Mouse (Mus musculus): ENCODE measurements around the gene Sprn. TPM values are rescaled to one million over a fixed set of nuclear protein-coding genes. Genes with fewer than 3 reads are reported as not detected.

The Sprn gene
- polyA plus RNA-seq, 1 experiment: 0.31 TPM

DNA sequence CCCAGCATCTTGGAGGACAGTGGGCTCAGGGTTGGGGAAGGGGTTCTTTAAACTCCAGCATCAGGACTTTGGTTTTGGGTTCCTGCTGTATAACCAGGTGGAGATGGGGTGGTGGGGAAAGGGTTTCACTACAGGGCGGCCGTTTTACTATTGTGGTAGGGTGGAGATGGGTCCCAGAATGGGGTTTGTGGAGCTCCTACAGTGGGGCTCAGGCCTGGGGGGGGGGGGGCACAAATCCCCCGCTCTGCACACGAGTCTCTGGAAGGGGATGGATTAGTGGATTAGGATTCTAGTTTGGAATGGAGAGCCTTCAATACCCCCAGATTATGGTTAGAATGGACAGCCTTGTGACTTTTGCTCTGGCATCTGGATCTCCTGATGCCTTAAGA, 854 bp downstream of the Sprn start:
- 43% methylated on average over 4 of the region's 4 CpGs for WGBS
- Histone ChIP-seq H3K4me1 (replicated peaks; ENCODE audit: control insufficient read depth, insufficient read depth, low read length) (no peaks in the 10 kb centered on the region), H3K4me3 (ENCODE audit: control insufficient read depth, insufficient read depth, low read length) (no peak overlapping the region), H3K27me3 (ENCODE audit: control insufficient read depth, insufficient read depth, low read length) (no peaks in the 10 kb centered on the region; the same call in 1 of the 2 replicates), H3K27ac (ENCODE audit: control insufficient read depth, insufficient read depth, low read length) (no peak overlapping the region), H3K36me3 (ENCODE audit: control insufficient read depth, insufficient read depth, low read length) (no peaks in the 10 kb centered on the region)
- TF ChIP-seq CTCF (IDR thresholded peaks at IDR 0.05; ENCODE audit: borderline replicate concordance, control insufficient read depth, extremely low read depth, insufficient read depth, low read length, poor library complexity) (no peak), POLR2A (IDR thresholded peaks at IDR 0.05; ENCODE audit: control insufficient read depth, extremely low read depth, insufficient read depth, low read length, poor library complexity) (no peak)
- no peak for DNase-seq

DNA sequence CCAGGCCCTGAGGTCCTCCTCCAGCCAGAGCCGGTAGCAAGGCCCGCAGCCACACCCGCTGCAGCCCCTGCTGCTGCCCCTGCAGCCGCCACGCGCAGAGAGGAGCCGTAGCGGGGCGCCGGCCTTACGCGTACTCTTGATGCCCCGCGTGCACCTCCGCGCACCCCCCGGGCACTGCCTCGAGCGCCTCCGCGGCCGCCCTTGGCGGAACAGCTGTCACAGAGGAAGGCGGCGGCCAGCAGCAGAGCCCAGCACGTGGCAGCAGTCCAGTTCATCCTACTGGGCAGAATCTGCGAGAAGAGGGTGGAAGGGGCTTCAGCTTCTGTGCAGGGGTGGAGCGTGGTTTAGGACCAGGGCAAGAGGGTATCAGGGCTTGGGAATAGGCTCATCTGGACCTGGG, 1.3 kb downstream of the Sprn start:
- H3K36me3 ChIP-seq (ENCODE audit: control insufficient read depth, insufficient read depth, low read length): no peaks in the 10 kb centered on the region
- no peak overlapping the region for H3K27ac ChIP-seq (ENCODE audit: control insufficient read depth, insufficient read depth, low read length)
- no peak for TF ChIP-seq CTCF (IDR thresholded peaks at IDR 0.05; ENCODE audit: borderline replicate concordance, control insufficient read depth, extremely low read depth, insufficient read depth, low read length, poor library complexity)
- no peak for TF ChIP-seq POLR2A (IDR thresholded peaks at IDR 0.05; ENCODE audit: control insufficient read depth, extremely low read depth, insufficient read depth, low read length, poor library complexity)
- H3K4me1 ChIP-seq (replicated peaks; ENCODE audit: control insufficient read depth, insufficient read depth, low read length): no peaks in the 10 kb centered on the region
- no peak for DNase-seq
- WGBS: 11% methylated on average over 28 of the region's 28 CpGs
- no peaks in the 10 kb centered on the region; the same call in 1 of the 2 replicates for H3K27me3 ChIP-seq (ENCODE audit: control insufficient read depth, insufficient read depth, low read length)
- no peak overlapping the region for H3K4me3 ChIP-seq (ENCODE audit: control insufficient read depth, insufficient read depth, low read length)

DNA sequence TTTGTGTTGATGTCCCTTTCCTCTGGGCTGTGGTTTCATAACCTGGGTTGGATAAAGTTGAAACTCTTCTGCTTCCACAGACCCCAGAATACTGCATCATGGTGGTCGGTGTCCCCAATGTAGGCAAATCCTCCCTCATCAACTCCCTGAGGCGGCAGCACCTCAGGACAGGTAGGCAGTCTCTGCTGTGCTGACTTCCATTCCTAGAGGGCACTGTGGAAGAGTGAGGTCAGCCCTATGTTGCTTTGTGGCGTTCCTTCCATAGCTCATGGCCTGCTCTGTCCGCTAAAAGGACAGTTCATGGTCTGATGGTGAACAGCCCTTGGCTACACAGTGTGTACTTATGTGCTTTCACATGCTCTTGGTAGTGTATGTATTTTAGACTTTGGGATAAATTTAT, 10.1 kb downstream of the Sprn start:
- no peak overlapping the region for H3K4me3 ChIP-seq (ENCODE audit: control insufficient read depth, insufficient read depth, low read length)
- H3K36me3 ChIP-seq (ENCODE audit: control insufficient read depth, insufficient read depth, low read length): no peaks in the 10 kb centered on the region
- no peaks in the 10 kb centered on the region for H3K27me3 ChIP-seq (ENCODE audit: control insufficient read depth, insufficient read depth, low read length)
- no peak for TF ChIP-seq POLR2A (IDR thresholded peaks at IDR 0.05; ENCODE audit: control insufficient read depth, extremely low read depth, insufficient read depth, low read length, poor library complexity)
- no peak for TF ChIP-seq CTCF (IDR thresholded peaks at IDR 0.05; ENCODE audit: borderline replicate concordance, control insufficient read depth, extremely low read depth, insufficient read depth, low read length, poor library complexity)
- no peaks in the 10 kb centered on the region for H3K4me1 ChIP-seq (replicated peaks; ENCODE audit: control insufficient read depth, insufficient read depth, low read length)
- DNase-seq: no peak
- no peak overlapping the region for H3K27ac ChIP-seq (ENCODE audit: control insufficient read depth, insufficient read depth, low read length)
- WGBS: 97% methylated on average over 4 of the region's 4 CpGs

DNA sequence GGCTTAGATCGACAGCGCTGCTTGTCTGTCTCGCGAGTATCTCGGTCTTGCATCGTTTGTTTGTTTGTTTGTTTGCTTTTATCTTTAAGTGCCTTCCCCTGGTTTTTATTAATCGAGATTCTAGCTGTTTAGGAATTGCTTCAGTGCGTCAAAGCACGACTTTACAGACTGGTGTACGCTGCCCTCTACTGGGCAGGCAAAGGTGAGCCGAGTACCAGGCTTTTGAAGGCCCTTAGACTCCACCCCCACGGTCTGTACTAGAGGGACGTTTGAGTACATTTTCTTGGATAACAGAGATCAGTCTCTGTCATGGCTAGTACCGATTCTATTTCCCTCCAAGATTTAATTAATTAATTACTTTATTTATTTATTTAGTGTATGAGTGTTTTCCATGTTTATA, 13.3 kb downstream of the Sprn start:
- no peak overlapping the region for H3K4me3 ChIP-seq (ENCODE audit: control insufficient read depth, insufficient read depth, low read length)
- H3K4me1 ChIP-seq (replicated peaks; ENCODE audit: control insufficient read depth, insufficient read depth, low read length): no peaks in the 10 kb centered on the region; the same call in 1 of the 2 replicates
- no peaks in the 10 kb centered on the region for H3K36me3 ChIP-seq (ENCODE audit: control insufficient read depth, insufficient read depth, low read length)
- peak; percentile 56; the same call in 1 of the 2 replicates for TF ChIP-seq CTCF (IDR thresholded peaks at IDR 0.05; ENCODE audit: borderline replicate concordance, control insufficient read depth, extremely low read depth, insufficient read depth, low read length, poor library complexity)
- TF ChIP-seq POLR2A (IDR thresholded peaks at IDR 0.05; ENCODE audit: control insufficient read depth, extremely low read depth, insufficient read depth, low read length, poor library complexity): no peak
- H3K27me3 ChIP-seq (ENCODE audit: control insufficient read depth, insufficient read depth, low read length): no peaks in the 10 kb centered on the region
- peak; percentile 72 for DNase-seq
- H3K27ac ChIP-seq (ENCODE audit: control insufficient read depth, insufficient read depth, low read length): no peak overlapping the region
- WGBS: 7% methylated on average over 14 of the region's 14 CpGs

DNA sequence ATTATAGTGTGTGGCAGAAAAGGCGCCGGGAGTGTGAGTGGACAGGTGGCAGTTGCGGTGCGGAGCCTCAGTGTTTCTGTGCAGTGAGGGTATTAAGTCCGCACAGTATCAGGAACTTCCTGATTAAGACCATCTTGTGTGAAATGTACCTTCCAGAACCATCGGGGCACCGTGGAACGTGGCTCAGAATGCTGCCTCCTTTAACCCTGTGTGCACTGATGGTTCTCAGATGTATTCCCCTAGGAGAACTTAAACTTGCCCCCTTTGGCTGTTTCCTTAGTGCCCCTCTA, 16.7 kb downstream of the Sprn start:
- WGBS: 0% methylated on average over 8 of the region's 8 CpGs
- Histone ChIP-seq H3K4me3 (ENCODE audit: control insufficient read depth, insufficient read depth, low read length) (peak overlapping the region; percentile 96), H3K36me3 (ENCODE audit: control insufficient read depth, insufficient read depth, low read length) (no peaks in the 10 kb centered on the region), H3K27ac (ENCODE audit: control insufficient read depth, insufficient read depth, low read length) (peak overlapping the region; percentile 69), H3K4me1 (replicated peaks; ENCODE audit: control insufficient read depth, insufficient read depth, low read length) (no peaks in the 10 kb centered on the region; the same call in 1 of the 2 replicates), H3K27me3 (ENCODE audit: control insufficient read depth, insufficient read depth, low read length) (no peaks in the 10 kb centered on the region)
- TF ChIP-seq CTCF (IDR thresholded peaks at IDR 0.05; ENCODE audit: borderline replicate concordance, control insufficient read depth, extremely low read depth, insufficient read depth, low read length, poor library complexity) (no peak), POLR2A (IDR thresholded peaks at IDR 0.05; ENCODE audit: control insufficient read depth, extremely low read depth, insufficient read depth, low read length, poor library complexity) (no peak)
- no peak for DNase-seq

DNA sequence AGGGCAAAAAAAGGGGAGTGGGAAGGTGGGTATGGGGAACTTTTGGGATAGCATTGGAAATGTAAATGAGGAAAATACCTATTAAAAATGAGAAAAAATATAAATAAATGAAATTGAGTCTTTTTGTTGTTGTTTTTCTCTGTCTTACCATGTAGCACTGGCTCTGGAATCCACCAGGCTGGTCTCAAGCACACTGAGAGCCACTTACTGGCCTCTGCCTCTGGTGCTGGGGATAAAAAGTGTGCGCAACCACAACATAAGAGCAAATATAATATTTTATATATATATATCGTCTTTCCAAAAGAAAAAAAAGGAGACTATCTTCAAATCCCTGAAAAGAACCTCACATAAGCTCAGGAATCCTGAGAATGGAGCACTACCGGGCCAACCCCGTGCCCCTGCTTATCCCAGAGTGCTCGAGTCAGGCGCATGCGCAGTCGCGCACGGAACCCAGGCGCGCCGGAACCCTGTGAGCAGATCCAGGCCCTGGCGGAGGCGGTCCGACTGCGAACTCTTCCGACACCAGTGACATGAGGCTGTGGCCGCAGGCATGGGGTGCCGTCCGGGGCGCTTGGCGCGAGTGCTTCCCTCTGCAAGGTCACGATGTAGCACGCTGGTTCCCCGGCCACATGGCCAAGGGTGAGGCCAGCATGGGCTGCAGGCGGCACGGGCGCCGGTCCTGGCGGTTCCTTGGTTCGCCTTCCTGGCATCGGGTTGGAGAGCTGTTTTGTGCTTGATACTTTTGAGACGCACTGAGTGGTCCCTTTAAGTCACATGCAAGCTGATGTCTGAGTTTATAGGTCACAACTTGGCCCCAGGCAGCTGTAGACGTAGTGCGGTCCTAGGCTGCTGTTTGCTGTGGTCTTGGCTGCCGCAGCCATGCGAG, 17.3 kb downstream of the Sprn start, which contains the start of gene Mtg1:
Gene Mtg1, plus strand, starts transcription at position 430 of the 886 bp plus-strand sequence.
- TF ChIP-seq POLR2A (IDR thresholded peaks at IDR 0.05; ENCODE audit: control insufficient read depth, extremely low read depth, insufficient read depth, low read length, poor library complexity): no peak
- TF ChIP-seq CTCF (IDR thresholded peaks at IDR 0.05; ENCODE audit: borderline replicate concordance, control insufficient read depth, extremely low read depth, insufficient read depth, low read length, poor library complexity): peak; percentile 8; the same call in 1 of the 2 replicates
- H3K36me3 ChIP-seq (ENCODE audit: control insufficient read depth, insufficient read depth, low read length): no peaks in the 10 kb centered on the region
- H3K27me3 ChIP-seq (ENCODE audit: control insufficient read depth, insufficient read depth, low read length): no peaks in the 10 kb centered on the region

More for the DNA sequence above, 17.3 kb downstream of the Sprn start, which contains the start of gene Mtg1:
- WGBS: 3% methylated on average over 39 of the region's 39 CpGs
- Histone ChIP-seq H3K4me3 (ENCODE audit: control insufficient read depth, insufficient read depth, low read length) (peak within 1 kb of the TSS; percentile 96), H3K4me1 (replicated peaks; ENCODE audit: control insufficient read depth, insufficient read depth, low read length) (no peaks in the 10 kb centered on the region; the same call in 1 of the 2 replicates), H3K27ac (ENCODE audit: control insufficient read depth, insufficient read depth, low read length) (peak within 1 kb of the TSS; percentile 69)
- DNase-seq: peak; percentile 94

Measured in thymus, adult 2 months (tissue).